Mouse (Mus musculus): ENCODE results near the gene Agk. TPM values are rescaled to one million over a fixed set of nuclear protein-coding genes. Genes with fewer than 3 reads are reported as not detected.

Agk gene
- polyA plus RNA-seq, 1 experiment from 2014 or later, result 11.0 TPM

DNA sequence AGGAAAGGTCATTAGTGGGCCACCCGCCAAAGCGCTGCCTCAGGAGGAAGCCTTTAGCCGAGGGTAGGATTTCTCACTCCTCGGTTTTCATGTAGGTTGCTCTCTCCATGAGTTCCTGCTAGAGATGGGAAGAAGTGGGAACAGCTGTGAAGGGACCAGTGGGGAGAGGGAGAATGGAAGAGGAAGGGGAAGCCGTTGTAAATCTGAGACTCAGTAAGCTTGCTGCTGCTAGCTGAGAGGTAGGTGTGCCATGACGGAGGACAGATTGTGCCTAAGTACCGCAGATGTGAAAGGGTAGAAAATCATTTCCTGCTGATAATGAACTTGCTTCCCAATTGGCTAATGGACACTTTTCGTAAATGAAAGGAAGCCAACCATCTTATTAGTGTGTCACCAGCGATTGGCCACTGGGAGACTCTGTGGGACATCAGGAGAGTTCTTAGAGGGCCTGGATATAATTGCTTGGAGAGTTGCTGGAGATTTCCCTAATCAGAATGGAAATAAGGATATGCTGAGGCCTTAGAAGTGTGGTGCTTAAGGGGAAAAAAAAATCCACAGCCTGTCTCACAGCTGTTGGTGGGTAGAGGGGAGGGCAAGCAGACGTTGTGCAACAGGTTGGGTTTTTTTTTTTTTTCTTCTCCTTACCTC, 118.4 kb downstream of the Agk start:
- H3K9ac ChIP-seq (ENCODE audit: low read depth, low read length), result no peak overlapping the region
- H3K4me1 ChIP-seq (ENCODE audit: control insufficient read depth, low read depth, low read length), result no peaks in the 10 kb centered on the region
- H3K36me3 ChIP-seq (ENCODE audit: control insufficient read depth, insufficient read depth), result no peaks in the 10 kb centered on the region
- ATAC-seq (ENCODE audit: low read depth), result no peak
- H3K9me3 ChIP-seq (replicated peaks; ENCODE audit: control insufficient read depth, low read length), result no peaks in the 10 kb centered on the region
- no peak overlapping the region for H3K4me2 ChIP-seq (ENCODE audit: low read depth, low read length)
- H3K4me3 ChIP-seq (ENCODE audit: low read depth, low read length), result no peak overlapping the region
- H3K27me3 ChIP-seq (ENCODE audit: control insufficient read depth, insufficient read depth, low read depth, low read length), result peaks cover 3% of the 10 kb centered on the region
- WGBS (ENCODE audit: insufficient replicate concordance), result 24% methylated on average over 10 of the region's 10 CpGs
- no peak overlapping the region for H3K27ac ChIP-seq (ENCODE audit: low read length)

Other genes starting within 250 kb of the Agk start
- 1.3 and 2.1 TPM in 2 replicates for gene E330009J07Rik, start 111.0 kb downstream of the Agk start, polyA plus RNA-seq (2015; fragmentation: Nextera tagmentation; extraction: Ambion mirVana)
- not detected in 2 replicates for gene Wee2, start 113.9 kb downstream of the Agk start, polyA plus RNA-seq (2015; fragmentation: Nextera tagmentation; extraction: Ambion mirVana)
- gene Ssbp1, start 146.2 kb downstream of the Agk start, polyA plus RNA-seq (2015; fragmentation: Nextera tagmentation; extraction: Ambion mirVana), result 46.8 and 52.3 TPM in 2 replicates
- gene Tas2r137, start 166.1 kb downstream of the Agk start, polyA plus RNA-seq (2015; fragmentation: Nextera tagmentation; extraction: Ambion mirVana), result not detected in 2 replicates
- not detected in 2 replicates for gene Tas2r108, start 168.4 kb downstream of the Agk start, polyA plus RNA-seq (2015; fragmentation: Nextera tagmentation; extraction: Ambion mirVana)
- not detected in 2 replicates for gene Prss37, start 194.3 kb downstream of the Agk start, polyA plus RNA-seq (2015; fragmentation: Nextera tagmentation; extraction: Ambion mirVana)
- 0.02 TPM in 1 of 2 replicates, not detected in the other for gene Olfr461, start 229.9 kb downstream of the Agk start, polyA plus RNA-seq (2015; fragmentation: Nextera tagmentation; extraction: Ambion mirVana)
- gene Olfr460, start 244.3 kb downstream of the Agk start, polyA plus RNA-seq (2015; fragmentation: Nextera tagmentation; extraction: Ambion mirVana), result not detected in 2 replicates